Comparison of ENCODE assay signal across 8 mouse cellular contexts in the genomic region with DNA sequence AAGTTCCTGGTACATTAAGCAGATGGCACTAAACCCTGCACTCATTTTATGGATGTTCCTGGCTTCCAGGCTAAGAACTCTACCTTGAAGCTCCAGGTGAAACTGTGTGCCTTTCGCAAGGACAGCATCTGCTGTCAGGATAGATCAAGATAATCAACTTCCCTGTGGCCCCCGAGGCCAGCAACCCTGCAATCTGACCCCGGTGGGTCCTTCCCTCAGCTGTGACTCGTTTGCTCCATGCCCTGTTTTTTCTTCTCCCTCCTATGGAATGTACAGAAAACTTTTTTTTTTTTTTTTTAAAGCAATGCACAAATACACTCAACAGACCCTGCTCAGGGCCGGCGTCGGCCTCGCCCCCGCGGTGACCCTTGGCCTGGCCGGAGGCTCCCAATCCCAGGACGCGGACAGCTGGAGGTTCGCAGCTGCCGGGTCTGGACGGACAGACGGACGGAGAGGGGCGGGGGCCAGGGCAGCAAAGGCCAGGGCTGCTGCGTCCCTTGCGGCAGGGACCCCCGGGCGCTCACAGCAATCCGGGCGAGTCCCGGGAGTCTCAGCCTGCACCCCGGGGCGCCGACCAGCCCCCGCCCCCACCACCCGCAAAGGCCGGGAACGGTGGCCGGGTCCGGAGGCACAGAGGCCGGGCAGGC. TPM values are rescaled to one million over a fixed set of nuclear protein-coding genes. Genes with fewer than 3 reads are reported as not detected.
DNase-seq lines count a peak whose midpoint lies in the region; ATAC-seq and TF ChIP-seq lines count a peak whose summit lies in the region.

No protein-coding gene starts in this region.

- no peak for TF ChIP-seq CTCF in kidney, postnatal 0 days (IDR thresholded peaks at IDR 0.05; ENCODE audit: low read depth)

- WGBS in heart, embryonic 11.5 days (ENCODE audit: insufficient replicate concordance): 1% methylated on average over 34 of the region's 36 CpGs
- WGBS in forebrain, embryonic 11.5 days: under 1% methylated on average over 36 of the region's 36 CpGs
- 1% methylated on average over 36 of the region's 36 CpGs for WGBS in kidney, postnatal 0 days
- under 1% methylated on average over 36 of the region's 36 CpGs for WGBS in midbrain, embryonic 11.5 days

- peak overlapping the region; percentile 79 for H3K4me2 ChIP-seq in heart, embryonic 11.5 days
- peak overlapping the region; percentile 92 for H3K4me2 ChIP-seq in forebrain, embryonic 11.5 days (ENCODE audit: low read depth, low read length, severe bottlenecking)
- peak overlapping the region; percentile 86 for H3K4me2 ChIP-seq in kidney, postnatal 0 days (ENCODE audit: low read length)
- peak overlapping the region; percentile 95 for H3K4me2 ChIP-seq in midbrain, embryonic 11.5 days

- no peaks in the 10 kb centered on the region for H3K9me3 ChIP-seq in heart, embryonic 11.5 days (replicated peaks; ENCODE audit: control insufficient read depth, low read length)
- no peaks in the 10 kb centered on the region for H3K9me3 ChIP-seq in forebrain, embryonic 11.5 days (ENCODE audit: control insufficient read depth, low read length)
- H3K9me3 ChIP-seq in kidney, postnatal 0 days (replicated peaks; ENCODE audit: low read length): no peaks in the 10 kb centered on the region
- no peaks in the 10 kb centered on the region for H3K9me3 ChIP-seq in midbrain, embryonic 11.5 days (ENCODE audit: control insufficient read depth, low read length)

- H3K27me3 ChIP-seq in heart, embryonic 11.5 days (ENCODE audit: control insufficient read depth, insufficient read depth, low read length): no peaks in the 10 kb centered on the region
- no peaks in the 10 kb centered on the region for H3K27me3 ChIP-seq in forebrain, embryonic 11.5 days (ENCODE audit: control insufficient read depth, insufficient read depth, low read length)
- H3K27me3 ChIP-seq in kidney, postnatal 0 days (ENCODE audit: insufficient read depth, low read length): no peaks in the 10 kb centered on the region
- no peaks in the 10 kb centered on the region for H3K27me3 ChIP-seq in midbrain, embryonic 11.5 days (ENCODE audit: control insufficient read depth, insufficient read depth, low read length)

- no peak for DNase-seq in heart, adult 8-10 months (ENCODE audit: low spot score)
- peak; percentile 27 for DNase-seq in Muller cell, postnatal 12 days (ENCODE audit: inconsistent ontology term)
- no peak for DNase-seq in forebrain, embryonic 11.5 days (ENCODE audit: low spot score)
- DNase-seq in kidney, postnatal 0 days (ENCODE audit: low spot score): peak; percentile 40
- peak; percentile 85 for DNase-seq in midbrain, embryonic 11.5 days (ENCODE audit: low spot score, missing footprints)
- DNase-seq in frontal cortex, postnatal 14 days (ENCODE audit: low spot score in 2 of 2): no peak
- no peak for DNase-seq in ovary, postnatal 14 days (ENCODE audit: low spot score)

- H3K27ac ChIP-seq in heart, embryonic 11.5 days (ENCODE audit: low read depth, low read length): peak overlapping the region; percentile 82
- 0 out of 2 replicates have a peak overlapping the region, but pooled peaks have one; percentile 6 for H3K27ac ChIP-seq in forebrain, embryonic 11.5 days (ENCODE audit: low read depth, low read length)
- peak overlapping the region; percentile 91 for H3K27ac ChIP-seq in kidney, postnatal 0 days
- H3K27ac ChIP-seq in midbrain, embryonic 11.5 days (ENCODE audit: low read depth, low read length): peak overlapping the region; percentile 48; the same call in 1 of the 2 replicates

- peak overlapping the region; percentile 91 for H3K9ac ChIP-seq in heart, embryonic 11.5 days (ENCODE audit: low read depth, low read length)
- H3K9ac ChIP-seq in forebrain, embryonic 11.5 days (ENCODE audit: low read length): peak overlapping the region; percentile 91
- peak overlapping the region; percentile 87 for H3K9ac ChIP-seq in kidney, postnatal 0 days (ENCODE audit: low read depth, low read length)
- peak overlapping the region; percentile 89 for H3K9ac ChIP-seq in midbrain, embryonic 11.5 days (ENCODE audit: low read length)

- peaks cover 12% of the 10 kb centered on the region for H3K4me1 ChIP-seq in heart, embryonic 11.5 days (ENCODE audit: control insufficient read depth, insufficient read depth, low read length)
- H3K4me1 ChIP-seq in forebrain, embryonic 11.5 days (replicated peaks; ENCODE audit: control insufficient read depth, insufficient read depth, low read length): peaks cover 3% of the 10 kb centered on the region; the same call in 1 of the 2 replicates
- H3K4me1 ChIP-seq in kidney, postnatal 0 days (replicated peaks; ENCODE audit: insufficient read depth, low read length): no peaks in the 10 kb centered on the region; the same call in 1 of the 2 replicates
- peaks cover 7% of the 10 kb centered on the region for H3K4me1 ChIP-seq in midbrain, embryonic 11.5 days (ENCODE audit: control insufficient read depth, insufficient read depth, low read length)

- H3K36me3 ChIP-seq in heart, embryonic 11.5 days (ENCODE audit: control insufficient read depth, insufficient read depth, low read length): peaks cover 8% of the 10 kb centered on the region
- H3K36me3 ChIP-seq in forebrain, embryonic 11.5 days (ENCODE audit: control insufficient read depth, insufficient read depth, low read length): no peaks in the 10 kb centered on the region
- peaks cover 6% of the 10 kb centered on the region; the same call in 1 of the 2 replicates for H3K36me3 ChIP-seq in kidney, postnatal 0 days (ENCODE audit: insufficient read depth, low read length)
- H3K36me3 ChIP-seq in midbrain, embryonic 11.5 days (ENCODE audit: control insufficient read depth, insufficient read depth, low read length): peaks cover 9% of the 10 kb centered on the region; the same call in 1 of the 2 replicates

- peak overlapping the region; percentile 88 for H3K4me3 ChIP-seq in heart, embryonic 11.5 days (ENCODE audit: low read depth, low read length)
- H3K4me3 ChIP-seq in forebrain, embryonic 11.5 days (ENCODE audit: low read depth, low read length): peak overlapping the region; percentile 94
- H3K4me3 ChIP-seq in kidney, postnatal 0 days (replicated peaks; ENCODE audit: low read depth, low read length): peak overlapping the region; percentile 75
- peak overlapping the region; percentile 95 for H3K4me3 ChIP-seq in midbrain, embryonic 11.5 days (ENCODE audit: low read depth, low read length)

- peak; percentile 65 for ATAC-seq in heart, embryonic 11.5 days (replicated peaks; ENCODE audit: insufficient number of reproducible peaks, low FRiP score, low TSS enrichment)
- ATAC-seq in forebrain, embryonic 11.5 days (replicated peaks; ENCODE audit: low FRiP score): peak; percentile 67; the same call in 1 of the 2 replicates
- peak; percentile 71 for ATAC-seq in kidney, postnatal 0 days (replicated peaks; ENCODE audit: low FRiP score, low read depth)
- peak; percentile 69 for ATAC-seq in midbrain, embryonic 11.5 days (ENCODE audit: low FRiP score)

RNA-seq across cellular contexts. Expression of a gene that starts 20.4 kb away (rescaled TPM):
- 81.7 and 86.7 TPM in 2 replicates for polyA plus RNA-seq in heart, embryonic 11.5 days (2014; fragmentation: Nextera tagmentation; extraction: Ambion mirVana)
- 100 to 1,000 TPM; 116 to 127 (median 119) TPM for total RNA-seq in heart, adult 8-10 months (2022)
- 47.4 and 49.4 TPM in 2 replicates for polyA plus RNA-seq in forebrain, embryonic 11.5 days (2014; fragmentation: Nextera tagmentation; extraction: Ambion mirVana)
- polyA plus RNA-seq in kidney, postnatal 0 days (2015; fragmentation: Nextera tagmentation; extraction: Ambion mirVana): 49.5 and 52.5 TPM in 2 replicates
- 44.4 and 49.4 TPM in 2 replicates for polyA plus RNA-seq in midbrain, embryonic 11.5 days (2014; fragmentation: Nextera tagmentation; extraction: Ambion mirVana)

RNA-seq across cellular contexts. Expression of a gene that starts 22.0 kb away (rescaled TPM):
- polyA plus RNA-seq in heart, embryonic 11.5 days (2014; fragmentation: Nextera tagmentation; extraction: Ambion mirVana): 1.2 and 1.3 TPM in 2 replicates
- under 1 TPM; 0.41 to 0.84 (median 0.66) TPM for total RNA-seq in heart, adult 8-10 months (2022)
- 8.7 and 10.1 TPM in 2 replicates for polyA plus RNA-seq in forebrain, embryonic 11.5 days (2014; fragmentation: Nextera tagmentation; extraction: Ambion mirVana)
- 1.3 and 1.7 TPM in 2 replicates for polyA plus RNA-seq in kidney, postnatal 0 days (2015; fragmentation: Nextera tagmentation; extraction: Ambion mirVana)
- polyA plus RNA-seq in midbrain, embryonic 11.5 days (2014; fragmentation: Nextera tagmentation; extraction: Ambion mirVana): 12.7 TPM in 2 replicates

RNA-seq across cellular contexts. Expression of a gene that starts 50.4 kb away (rescaled TPM):
- not detected in 2 replicates for polyA plus RNA-seq in heart, embryonic 11.5 days (2014; fragmentation: Nextera tagmentation; extraction: Ambion mirVana)
- total RNA-seq in heart, adult 8-10 months (2022): not detected
- polyA plus RNA-seq in forebrain, embryonic 11.5 days (2014; fragmentation: Nextera tagmentation; extraction: Ambion mirVana): not detected in 2 replicates
- not detected in 2 replicates for polyA plus RNA-seq in kidney, postnatal 0 days (2015; fragmentation: Nextera tagmentation; extraction: Ambion mirVana)
- not detected in 2 replicates for polyA plus RNA-seq in midbrain, embryonic 11.5 days (2014; fragmentation: Nextera tagmentation; extraction: Ambion mirVana)

RNA-seq across cellular contexts. Expression of a gene that starts 51.4 kb away (rescaled TPM):
- polyA plus RNA-seq in heart, embryonic 11.5 days (2014; fragmentation: Nextera tagmentation; extraction: Ambion mirVana): 24.3 and 25.1 TPM in 2 replicates
- 1 to 10 TPM; 8.4 to 9.5 (median 8.7) TPM for total RNA-seq in heart, adult 8-10 months (2022)
- 47.7 and 49.0 TPM in 2 replicates for polyA plus RNA-seq in forebrain, embryonic 11.5 days (2014; fragmentation: Nextera tagmentation; extraction: Ambion mirVana)
- polyA plus RNA-seq in kidney, postnatal 0 days (2015; fragmentation: Nextera tagmentation; extraction: Ambion mirVana): 17.1 and 17.9 TPM in 2 replicates
- 46.2 and 47.6 TPM in 2 replicates for polyA plus RNA-seq in midbrain, embryonic 11.5 days (2014; fragmentation: Nextera tagmentation; extraction: Ambion mirVana)

RNA-seq across cellular contexts. Expression of a gene that starts 52.6 kb away (rescaled TPM):
- 49.3 and 68.3 TPM in 2 replicates for polyA plus RNA-seq in heart, embryonic 11.5 days (2014; fragmentation: Nextera tagmentation; extraction: Ambion mirVana)
- total RNA-seq in heart, adult 8-10 months (2022): 1,000 to 10,000 TPM in 1 of 4 experiments, 100 to 1,000 TPM in 3; 958 to 1,060 (median 998) TPM
- polyA plus RNA-seq in forebrain, embryonic 11.5 days (2014; fragmentation: Nextera tagmentation; extraction: Ambion mirVana): 42.8 and 46.3 TPM in 2 replicates
- 34.2 and 35.3 TPM in 2 replicates for polyA plus RNA-seq in kidney, postnatal 0 days (2015; fragmentation: Nextera tagmentation; extraction: Ambion mirVana)
- 36.3 TPM in 2 replicates for polyA plus RNA-seq in midbrain, embryonic 11.5 days (2014; fragmentation: Nextera tagmentation; extraction: Ambion mirVana)

Comparison
In these comparisons a context has a peak if more than half of its experiments do, and no peak if none do; other contexts are left out.
1. H3K27ac ChIP-seq: peak in every context shown above with its lines; median percentile 91 in kidney, postnatal 0 days; 82 in heart, embryonic 11.5 days; 48 in midbrain, embryonic 11.5 days; 6 in forebrain, embryonic 11.5 days.
2. DNase-seq: peak in Muller cell, postnatal 12 days (single experiment), kidney, postnatal 0 days (single experiment) and midbrain, embryonic 11.5 days (single experiment); none in heart, adult 8-10 months (single experiment), forebrain, embryonic 11.5 days (single experiment), frontal cortex, postnatal 14 days (0 of 2) and ovary, postnatal 14 days (single experiment).
3. Peak in every context shown above with its lines, with median percentiles within 50 percentile points of each other: ATAC-seq, H3K4me2 ChIP-seq, H3K4me3 ChIP-seq and H3K9ac ChIP-seq.